Mouse (Mus musculus) heart, embryonic 14.5 days (tissue): ENCODE measurements around the gene Gskip. TPM values are rescaled to one million over a fixed set of nuclear protein-coding genes. Genes with fewer than 3 reads are reported as not detected.

ENCODE experiments used
- ATAC-seq: fragments of 200-750 bp; cut with Nextera tagmentation; 2 replicates; pipeline ENCODE4 v1.8.0; 2017; ENCODE audit warnings: low read depth, moderate TSS enrichment; ENCODE audit not compliant: insufficient number of reproducible peaks, insufficient read depth, low FRiP score
- H3K27ac ChIP-seq, 2 experiments: fragments of 200-500 bp in 1 of 2; fragments of 300-500 bp in 1 of 2; sonication (generic) in 1 of 2; replicated peaks in 1 of 2; 2 replicates each; pipeline ENCODE4 v1.5.1; 2012 to 2014; ENCODE audit warnings: low read depth in 2 of 2, low read length in 2 of 2, control low read depth in 1 of 2, mild to moderate bottlenecking in 1 of 2, mixed read lengths in 1 of 2; ENCODE audit not compliant: control insufficient read depth in 1 of 2, insufficient read depth in 1 of 2
- H3K27me3 ChIP-seq: fragments of 300-500 bp; sonication (generic); 2 replicates; pipeline ENCODE4 v1.6.1; 2014; ENCODE audit warnings: mild to moderate bottlenecking, low read length, control low read depth; ENCODE audit not compliant: control insufficient read depth, insufficient read depth
- H3K36me3 ChIP-seq: fragments of 300-500 bp; sonication (generic); 2 replicates; pipeline ENCODE4 v1.6.1; 2014; ENCODE audit warnings: mild to moderate bottlenecking, control low read depth, low read length, mixed read lengths; ENCODE audit not compliant: control insufficient read depth, insufficient read depth
- H3K4me1 ChIP-seq, 2 experiments: fragments of 200-500 bp in 1 of 2; fragments of 300-500 bp in 1 of 2; sonication (generic) in 1 of 2; 2 replicates each; pipeline ENCODE4 v1.6.1; 2012 to 2014; ENCODE audit warnings: low read length in 2 of 2, control low read depth in 1 of 2, mixed read lengths in 1 of 2; ENCODE audit not compliant: control insufficient read depth in 2 of 2, insufficient read depth in 2 of 2
- H3K4me2 ChIP-seq: fragments of 300-500 bp; sonication (generic); 2 replicates; pipeline ENCODE4 v1.6.1; 2014; ENCODE audit warnings: mild to moderate bottlenecking, low read length
- H3K4me3 ChIP-seq, 2 experiments: fragments of 200-500 bp in 1 of 2; fragments of 300-500 bp in 1 of 2; sonication (generic) in 1 of 2; 2 replicates each; pipeline ENCODE4 v1.5.1; 2012 to 2014; ENCODE audit warnings: low read length in 2 of 2, mild to moderate bottlenecking in 2 of 2, control low read depth in 1 of 2, low read depth in 1 of 2, moderate library complexity in 1 of 2; ENCODE audit not compliant: control insufficient read depth in 1 of 2, insufficient read depth in 1 of 2
- H3K9ac ChIP-seq: fragments of 300-500 bp; sonication (generic); 2 replicates; pipeline ENCODE4 v1.6.1; 2014; ENCODE audit warnings: mild to moderate bottlenecking, low read length
- H3K9me3 ChIP-seq: fragments of 300-500 bp; sonication (generic); 2 replicates; pipeline ENCODE4 v1.6.1; 2016; ENCODE audit warnings: low read length, control low read depth; ENCODE audit not compliant: control insufficient read depth
- WGBS: fragments of 180-500 bp; shearing (Covaris S2); extraction: QIAGEN DNeasy Blood & Tissue Kit; methylation state at CpG from one replicate; pipeline ENCODE4 v1.1.7; 2014; 5-methylcytosine and 5-hydroxymethylcytosine counted together
- polyA plus RNA-seq: library from polyadenylated mRNA; unstranded; fragments of >200 nt; fragmentation: Nextera tagmentation; extraction: Ambion mirVana; gene quantifications from 2 replicates; pipeline ENCODE4 v1.2.1, GENCODE M21; 2014

The Gskip gene
- polyA plus RNA-seq, 1 experiment from 2014 or later: 25.4 TPM

GRCm38 (mm10) chr12:105724616-105725015, 40.0 kb downstream of the Gskip start:
- Histone ChIP-seq H3K36me3 (no peaks in the 10 kb centered on the region), H3K4me3 (no peak overlapping the region), H3K27ac (no peak overlapping the region), H3K9ac (no peak overlapping the region), H3K9me3 (no peaks in the 10 kb centered on the region), H3K4me1 (no peaks in the 10 kb centered on the region), H3K4me2 (no peak overlapping the region), H3K27me3 (no peaks in the 10 kb centered on the region)
- 61% methylated on average over 1 of the region's 1 CpGs for WGBS
- no peak for ATAC-seq

- H3K9ac ChIP-seq: no peak overlapping the region
- H3K36me3 ChIP-seq: no peaks in the 10 kb centered on the region
- H3K4me3 ChIP-seq: no peak overlapping the region
- H3K4me1 ChIP-seq: no peaks in the 10 kb centered on the region
- WGBS: 68% methylated on average over 13 of the region's 13 CpGs
- no peak overlapping the region for H3K27ac ChIP-seq
- no peak overlapping the region for H3K4me2 ChIP-seq
- no peaks in the 10 kb centered on the region for H3K27me3 ChIP-seq
- no peak for ATAC-seq
- no peaks in the 10 kb centered on the region for H3K9me3 ChIP-seq
Measured at GRCm38 (mm10) chr12:105725736-105726135, 41.1 kb downstream of the Gskip start.

- no peaks in the 10 kb centered on the region for H3K36me3 ChIP-seq
- H3K9ac ChIP-seq: no peak overlapping the region
- ATAC-seq: no peak
- no peak overlapping the region for H3K27ac ChIP-seq
- 72% methylated on average over 3 of the region's 3 CpGs for WGBS
- H3K4me2 ChIP-seq: no peak overlapping the region
- H3K4me3 ChIP-seq: no peak overlapping the region
- no peaks in the 10 kb centered on the region for H3K27me3 ChIP-seq
- no peaks in the 10 kb centered on the region for H3K9me3 ChIP-seq
- H3K4me1 ChIP-seq: no peaks in the 10 kb centered on the region
Measured at GRCm38 (mm10) chr12:105727268-105727667, 42.6 kb downstream of the Gskip start.

GRCm38 (mm10) chr12:105727964-105728363, 43.3 kb downstream of the Gskip start:
- H3K27ac ChIP-seq: no peak overlapping the region
- no peaks in the 10 kb centered on the region for H3K36me3 ChIP-seq
- H3K9ac ChIP-seq: no peak overlapping the region
- no peak overlapping the region for H3K4me2 ChIP-seq
- H3K4me1 ChIP-seq: no peaks in the 10 kb centered on the region
- 30% methylated on average over 8 of the region's 8 CpGs for WGBS
- ATAC-seq: no peak
- H3K4me3 ChIP-seq: no peak overlapping the region
- no peaks in the 10 kb centered on the region for H3K9me3 ChIP-seq
- no peaks in the 10 kb centered on the region for H3K27me3 ChIP-seq

- Histone ChIP-seq H3K27me3 (no peaks in the 10 kb centered on the region), H3K4me3 (no peak overlapping the region), H3K4me2 (no peak overlapping the region), H3K9me3 (no peaks in the 10 kb centered on the region), H3K4me1 (no peaks in the 10 kb centered on the region), H3K9ac (no peak overlapping the region), H3K36me3 (no peaks in the 10 kb centered on the region), H3K27ac (no peak overlapping the region)
- ATAC-seq: no peak
- 72% methylated on average over 6 of the region's 6 CpGs for WGBS
Measured at GRCm38 (mm10) chr12:105730851-105731460, 46.3 kb downstream of the Gskip start.

- Histone ChIP-seq H3K9ac (no peak overlapping the region), H3K9me3 (no peaks in the 10 kb centered on the region), H3K4me3 (no peak overlapping the region), H3K4me1 (no peaks in the 10 kb centered on the region), H3K27me3 (no peaks in the 10 kb centered on the region), H3K4me2 (no peak overlapping the region), H3K36me3 (no peaks in the 10 kb centered on the region), H3K27ac (no peak overlapping the region)
- WGBS: 78% methylated on average over 9 of the region's 9 CpGs
- ATAC-seq: no peak
Measured at GRCm38 (mm10) chr12:105733370-105734159, 48.9 kb downstream of the Gskip start.

GRCm38 (mm10) chr12:105735226-105735888, 50.7 kb downstream of the Gskip start:
- no peak overlapping the region for H3K4me2 ChIP-seq
- no peaks in the 10 kb centered on the region for H3K4me1 ChIP-seq
- no peaks in the 10 kb centered on the region for H3K9me3 ChIP-seq
- H3K36me3 ChIP-seq: no peaks in the 10 kb centered on the region
- 75% methylated on average over 7 of the region's 7 CpGs for WGBS
- no peak overlapping the region for H3K9ac ChIP-seq
- no peaks in the 10 kb centered on the region for H3K27me3 ChIP-seq
- ATAC-seq: no peak
- no peak overlapping the region for H3K27ac ChIP-seq
- H3K4me3 ChIP-seq: no peak overlapping the region
